Mouse (Mus musculus) lung, adult 2 months (tissue): ENCODE data around the gene Aph1c.
"Not testable (repeated sequence)": the region's sequence is repeated elsewhere in the genome, so short reads cannot be mapped to it uniquely, and the experiment has no call there.

Experiments
- CTCF ChIP-seq: fragments of 200-500 bp; IDR thresholded peaks from 2 replicates; pipeline ENCODE4 v1.5.1; 2011; ENCODE audit warnings: mild to moderate bottlenecking, low read length, control low read depth; ENCODE audit not compliant: insufficient read depth
- POLR2A ChIP-seq: fragments of 200-500 bp; IDR thresholded peaks from 2 replicates; pipeline ENCODE4 v1.6.1; 2011; ENCODE audit warnings: low read depth, mild to moderate bottlenecking, control low read depth, low read length, borderline replicate concordance; ENCODE audit errors: extremely low read depth

DNA sequence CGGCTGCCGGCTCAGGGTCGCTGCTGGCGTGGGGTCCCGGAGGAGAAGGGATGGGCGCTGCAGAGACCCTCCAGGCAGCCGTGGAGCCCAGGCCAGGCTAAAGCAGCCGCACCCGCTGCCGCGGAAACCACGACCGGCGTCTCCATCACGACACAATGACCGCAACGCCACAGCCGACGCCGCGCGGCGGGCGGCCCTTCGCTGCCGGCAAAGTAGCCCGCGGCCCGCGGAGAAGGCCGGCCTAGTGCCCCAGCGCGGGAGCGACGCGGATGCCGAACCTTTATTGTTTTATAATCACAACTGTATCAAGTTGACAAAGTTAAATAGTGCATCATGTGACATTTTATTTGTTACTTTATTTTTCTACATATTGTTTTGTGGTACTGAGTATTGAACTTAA, 28.6 kb downstream of the Aph1c start:
- TF ChIP-seq POLR2A, CTCF: not testable (repeated sequence)
